Mouse (Mus musculus) kidney, embryonic 14.5 days (tissue): Measurements from ENCODE around the gene Ubash3b. TPM values are rescaled to one million over a fixed set of nuclear protein-coding genes. Genes with fewer than 3 reads are reported as not detected.

Source experiments
- ATAC-seq: fragments of 200-750 bp; cut with Nextera tagmentation; 2 replicates; pipeline ENCODE4 v1.8.0; 2017; ENCODE audit warnings: moderate number of reproducible peaks, mild to moderate bottlenecking, moderate TSS enrichment, moderate library complexity; ENCODE audit not compliant: low FRiP score, low TSS enrichment
- H3K27ac ChIP-seq: fragments of 300-500 bp; sonication (generic); 2 replicates; pipeline ENCODE4 v1.5.1; 2014; ENCODE audit warnings: low read depth, mild to moderate bottlenecking, low read length, moderate library complexity, mixed read lengths
- H3K27me3 ChIP-seq: fragments of 300-500 bp; sonication (generic); 2 replicates; pipeline ENCODE4 v1.6.1; 2014; ENCODE audit warnings: mild to moderate bottlenecking, low read length; ENCODE audit not compliant: control insufficient read depth, insufficient read depth
- H3K36me3 ChIP-seq: fragments of 300-500 bp; sonication (generic); 2 replicates; pipeline ENCODE4 v1.6.1; 2014; ENCODE audit warnings: low read length, mixed read lengths; ENCODE audit not compliant: control insufficient read depth, insufficient read depth
- H3K4me1 ChIP-seq: fragments of 300-500 bp; sonication (generic); 2 replicates; pipeline ENCODE4 v1.6.1; 2014; ENCODE audit warnings: low read length, mixed read lengths; ENCODE audit not compliant: control insufficient read depth, insufficient read depth
- H3K4me2 ChIP-seq: fragments of 300-500 bp; sonication (generic); replicated peaks from 2 replicates; pipeline ENCODE4 v1.6.1; 2014; ENCODE audit warnings: low read depth, mild to moderate bottlenecking, low read length
- H3K4me3 ChIP-seq: fragments of 300-500 bp; sonication (generic); 2 replicates; pipeline ENCODE4 v1.5.1; 2014; ENCODE audit warnings: mild to moderate bottlenecking, low read length
- H3K9ac ChIP-seq: fragments of 300-500 bp; sonication (generic); 2 replicates; pipeline ENCODE4 v1.6.1; 2014; ENCODE audit warnings: low read depth, mild to moderate bottlenecking, low read length, moderate library complexity
- H3K9me3 ChIP-seq: fragments of 300-500 bp; sonication (generic); 2 replicates; pipeline ENCODE4 v1.6.1; 2016; ENCODE audit warnings: low read length; ENCODE audit not compliant: control insufficient read depth
- WGBS: fragments of 180-500 bp; shearing (Covaris S2); extraction: QIAGEN DNeasy Blood & Tissue Kit; methylation state at CpG from one replicate; pipeline ENCODE4 v1.1.7; 2014; 5-methylcytosine and 5-hydroxymethylcytosine counted together
- polyA plus RNA-seq: library from polyadenylated mRNA; unstranded; fragments of >200 nt; fragmentation: Nextera tagmentation; extraction: Ambion mirVana; gene quantifications from 2 replicates; pipeline ENCODE4 v1.2.1, GENCODE M21; 2014

Gene Ubash3b
- polyA plus RNA-seq, 1 experiment from 2014 or later: 9.3 TPM

DNA sequence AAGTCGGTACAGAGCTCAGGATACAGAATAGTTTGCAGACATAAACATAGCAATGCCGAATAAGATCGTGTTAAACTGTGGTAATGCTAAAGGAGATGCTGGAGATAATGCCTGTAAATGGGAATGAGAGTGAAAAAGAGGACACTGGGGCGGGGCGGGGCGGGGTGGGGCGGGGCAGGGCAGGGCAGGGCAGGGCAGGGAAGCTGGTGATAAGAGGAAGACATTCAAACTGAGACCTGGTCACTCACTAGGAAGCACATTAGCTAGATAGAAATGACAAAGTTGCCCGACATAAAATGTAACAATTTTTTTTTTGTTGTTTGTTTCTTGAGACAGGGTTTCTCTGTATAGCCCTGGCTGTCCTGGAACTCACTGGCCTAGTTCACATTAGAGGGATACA, 10.9 kb upstream of the Ubash3b start:
- Histone ChIP-seq H3K27me3 (no peaks in the 10 kb centered on the region), H3K4me1 (no peaks in the 10 kb centered on the region), H3K4me2 (no peak overlapping the region), H3K4me3 (no peak overlapping the region), H3K9me3 (no peaks in the 10 kb centered on the region), H3K9ac (no peak overlapping the region), H3K36me3 (no peaks in the 10 kb centered on the region), H3K27ac (no peak overlapping the region)
- WGBS: 80% methylated on average over 8 of the region's 8 CpGs
- ATAC-seq: no peak

DNA sequence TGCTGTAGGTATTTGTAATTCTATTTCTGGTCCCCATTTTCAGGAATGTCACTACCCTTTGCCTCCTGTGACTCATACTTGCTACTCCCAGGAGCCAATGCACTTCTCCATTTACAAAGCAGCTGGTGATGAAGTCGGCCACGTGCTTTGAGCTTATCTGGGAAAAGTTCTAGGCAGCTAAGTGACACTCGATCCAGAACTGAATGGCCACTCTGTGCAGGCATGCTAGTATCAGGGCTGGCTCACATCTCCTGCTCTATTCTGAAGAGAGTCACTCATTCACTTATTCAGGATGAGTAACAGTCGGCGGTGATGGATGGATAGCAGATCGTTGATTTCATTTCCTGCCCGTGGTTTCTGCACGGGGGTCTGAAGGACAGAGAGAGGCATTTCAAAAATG, 8.5 kb upstream of the Ubash3b start:
- H3K9ac ChIP-seq: no peak overlapping the region
- H3K4me2 ChIP-seq: no peak overlapping the region
- WGBS: 43% methylated on average over 8 of the region's 8 CpGs

DNA sequence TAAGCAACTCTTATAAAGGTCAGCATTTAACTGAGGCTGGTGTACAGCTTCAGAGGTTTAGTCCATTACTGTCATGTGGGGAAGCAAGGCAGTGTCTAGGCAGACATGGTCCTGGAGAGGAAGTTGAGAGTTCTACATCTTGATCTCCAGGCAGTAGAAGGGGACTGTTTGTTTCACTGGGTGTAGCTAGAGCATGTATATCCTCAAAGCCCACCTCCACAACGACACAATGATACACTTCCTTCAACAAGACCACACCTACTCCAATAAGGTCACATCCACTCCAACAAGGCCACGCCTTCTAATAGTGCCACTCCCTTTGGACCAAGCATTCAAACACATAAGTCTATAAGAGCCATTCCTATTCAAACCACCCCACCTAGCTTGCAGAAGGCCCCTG, 7.2 kb upstream of the Ubash3b start:
- no peak for ATAC-seq
- 80% methylated on average over 2 of the region's 2 CpGs for WGBS
- H3K9ac ChIP-seq: no peak overlapping the region
- H3K27ac ChIP-seq: no peak overlapping the region
- no peak overlapping the region for H3K4me3 ChIP-seq
- no peaks in the 10 kb centered on the region for H3K4me1 ChIP-seq
- no peak overlapping the region for H3K4me2 ChIP-seq
- H3K9me3 ChIP-seq: no peaks in the 10 kb centered on the region
- no peaks in the 10 kb centered on the region for H3K36me3 ChIP-seq
- no peaks in the 10 kb centered on the region for H3K27me3 ChIP-seq

More for the DNA sequence above, 8.5 kb upstream of the Ubash3b start:
- H3K9me3 ChIP-seq: no peaks in the 10 kb centered on the region
- H3K36me3 ChIP-seq: no peaks in the 10 kb centered on the region
- no peaks in the 10 kb centered on the region for H3K4me1 ChIP-seq
- ATAC-seq: no peak
- H3K27me3 ChIP-seq: no peaks in the 10 kb centered on the region
- H3K27ac ChIP-seq: no peak overlapping the region
- no peak overlapping the region for H3K4me3 ChIP-seq

DNA sequence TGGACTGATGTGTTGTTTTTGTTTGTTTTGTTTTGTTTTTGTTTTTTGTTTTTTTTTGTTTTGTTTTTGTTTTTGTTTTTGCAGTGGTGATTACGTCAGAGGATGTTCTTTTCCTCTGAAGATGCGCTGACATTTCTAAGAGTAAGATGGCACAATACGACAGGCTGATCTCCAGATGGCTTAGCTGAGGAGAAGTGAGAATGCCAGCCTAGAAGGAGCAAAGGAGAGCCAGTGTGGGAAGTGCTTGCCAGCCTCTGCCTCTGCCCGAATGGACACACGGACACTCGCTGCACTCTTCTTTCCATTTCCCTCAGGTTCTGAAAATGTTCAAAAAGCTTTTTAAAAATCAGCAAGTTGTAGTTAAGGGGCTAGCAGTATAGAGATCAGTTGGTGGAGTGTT, 6.7 kb upstream of the Ubash3b start:
- 93% methylated on average over 6 of the region's 6 CpGs for WGBS
- Histone ChIP-seq H3K9me3 (no peaks in the 10 kb centered on the region), H3K9ac (no peak overlapping the region), H3K4me3 (no peak overlapping the region), H3K27ac (no peak overlapping the region), H3K36me3 (no peaks in the 10 kb centered on the region), H3K4me1 (no peaks in the 10 kb centered on the region), H3K4me2 (no peak overlapping the region), H3K27me3 (no peaks in the 10 kb centered on the region)
- ATAC-seq: no peak

DNA sequence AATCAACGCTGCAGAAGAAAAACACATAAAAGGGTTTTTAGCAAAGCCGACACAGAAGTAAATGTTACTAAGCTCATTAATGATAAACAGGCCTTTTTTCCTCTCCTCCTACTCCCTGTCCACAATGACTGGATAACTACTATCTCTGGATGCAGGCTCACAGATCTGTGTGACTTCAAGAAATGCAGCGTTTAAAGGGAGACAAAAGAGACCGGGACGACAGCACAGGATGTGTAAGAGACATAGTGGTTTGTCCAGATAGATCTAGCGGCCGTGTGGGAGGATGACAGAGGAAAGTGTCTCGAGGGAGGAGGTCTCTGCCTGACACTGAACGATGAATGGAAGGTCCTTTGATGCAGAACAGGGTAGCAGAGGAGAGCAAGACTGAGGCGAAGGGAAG, 5.4 kb upstream of the Ubash3b start:
- 21% methylated on average over 10 of the region's 10 CpGs for WGBS
- H3K4me3 ChIP-seq: no peak overlapping the region
- no peaks in the 10 kb centered on the region for H3K9me3 ChIP-seq
- no peaks in the 10 kb centered on the region for H3K4me1 ChIP-seq
- H3K36me3 ChIP-seq: no peaks in the 10 kb centered on the region
- ATAC-seq: no peak
- H3K9ac ChIP-seq: no peak overlapping the region
- H3K27me3 ChIP-seq: no peaks in the 10 kb centered on the region
- H3K27ac ChIP-seq: no peak overlapping the region
- no peak overlapping the region for H3K4me2 ChIP-seq

DNA sequence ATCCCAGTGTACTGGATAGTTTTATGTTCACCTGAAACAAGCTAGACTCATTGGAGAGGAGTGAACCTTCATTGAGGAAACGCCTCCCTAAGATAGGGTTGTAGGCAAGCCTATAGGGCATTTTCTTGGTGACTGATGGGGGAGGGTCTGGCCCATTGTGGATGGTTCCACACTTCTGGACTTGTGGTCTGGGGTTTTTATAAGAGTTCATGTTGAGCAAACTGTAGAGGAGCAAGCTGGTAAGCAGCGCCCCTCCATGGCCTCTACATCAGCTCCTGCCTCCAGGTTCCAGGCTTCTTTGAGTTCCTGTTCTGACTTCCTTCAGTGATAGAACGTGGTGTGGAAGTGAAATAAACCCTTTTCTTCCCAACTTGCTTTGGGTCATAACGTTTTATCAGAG, 866 bp upstream of the Ubash3b start:
- Histone ChIP-seq H3K4me3 (no peak overlapping the region), H3K36me3 (no peaks in the 10 kb centered on the region), H3K27me3 (no peaks in the 10 kb centered on the region; the same call in 1 of the 2 replicates), H3K4me2 (no peak overlapping the region), H3K27ac (no peak overlapping the region), H3K9ac (no peak overlapping the region), H3K9me3 (no peaks in the 10 kb centered on the region), H3K4me1 (no peaks in the 10 kb centered on the region)
- 80% methylated on average over 4 of the region's 4 CpGs for WGBS
- no peak for ATAC-seq

DNA sequence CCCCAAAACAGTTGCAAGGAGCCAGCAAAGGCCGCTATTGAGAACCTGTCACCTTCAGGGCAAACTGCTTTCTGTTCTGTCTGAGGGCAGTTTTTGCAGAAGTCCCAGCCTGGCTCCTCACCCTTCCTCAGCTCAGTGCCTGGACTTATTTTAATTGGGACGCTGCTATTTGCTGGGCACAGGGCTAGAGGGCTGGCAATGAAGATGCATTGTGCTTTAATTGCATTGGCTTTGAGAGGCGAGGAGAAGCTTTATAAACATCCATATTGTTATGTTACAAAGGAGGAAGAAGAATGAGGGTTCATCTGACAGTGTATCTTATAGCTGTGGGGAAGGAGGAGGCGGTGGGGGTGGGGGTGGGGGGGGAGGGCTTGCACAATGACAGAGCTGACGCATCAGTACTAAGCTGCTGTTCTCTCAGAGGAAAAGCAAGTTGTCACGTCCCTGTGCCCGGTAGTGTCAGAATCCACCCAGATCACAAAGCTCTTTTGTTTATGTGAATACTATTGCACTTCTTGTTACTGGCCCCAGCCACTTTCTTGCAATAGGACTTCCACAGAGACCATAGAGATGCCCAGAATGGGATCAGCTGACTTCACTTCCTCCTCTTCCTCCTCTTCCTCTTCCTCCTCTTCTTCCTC, 841 bp downstream of the Ubash3b start:
- Histone ChIP-seq H3K27me3 (peaks cover 4% of the 10 kb centered on the region; the same call in 1 of the 2 replicates), H3K4me1 (peaks cover 9% of the 10 kb centered on the region), H3K36me3 (no peaks in the 10 kb centered on the region), H3K4me3 (no peak overlapping the region), H3K4me2 (no peak overlapping the region), H3K27ac (no peak overlapping the region), H3K9ac (no peak overlapping the region), H3K9me3 (no peaks in the 10 kb centered on the region)
- 63% methylated on average over 7 of the region's 7 CpGs for WGBS
- ATAC-seq: no peak

DNA sequence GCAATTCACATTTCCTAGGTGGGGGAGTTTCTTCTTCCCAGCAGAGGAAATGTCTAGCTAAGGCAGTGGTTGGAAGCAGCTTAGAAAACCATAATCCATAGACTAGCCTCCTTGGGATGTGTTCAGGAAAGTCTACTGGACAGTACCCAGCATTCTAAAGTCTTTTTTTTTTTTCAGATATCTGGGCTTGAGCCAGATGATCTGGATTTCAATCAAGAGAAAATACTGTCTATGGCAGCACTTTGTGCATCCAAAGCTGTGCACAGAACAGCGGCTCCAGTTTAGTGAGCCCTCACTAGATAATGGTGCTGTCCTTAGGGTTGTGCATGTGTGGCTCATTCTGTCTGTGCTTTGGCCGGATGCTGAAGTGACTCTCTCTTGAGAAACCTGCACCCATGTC, 2.3 kb downstream of the Ubash3b start:
- H3K4me2 ChIP-seq: no peak overlapping the region
- WGBS: 84% methylated on average over 2 of the region's 2 CpGs
- peaks cover 11% of the 10 kb centered on the region for H3K4me1 ChIP-seq
- no peaks in the 10 kb centered on the region for H3K9me3 ChIP-seq
- H3K27ac ChIP-seq: no peak overlapping the region
- H3K36me3 ChIP-seq: no peaks in the 10 kb centered on the region
- no peak overlapping the region for H3K9ac ChIP-seq
- no peak for ATAC-seq
- no peak overlapping the region for H3K4me3 ChIP-seq
- peaks cover 4% of the 10 kb centered on the region; the same call in 1 of the 2 replicates for H3K27me3 ChIP-seq

DNA sequence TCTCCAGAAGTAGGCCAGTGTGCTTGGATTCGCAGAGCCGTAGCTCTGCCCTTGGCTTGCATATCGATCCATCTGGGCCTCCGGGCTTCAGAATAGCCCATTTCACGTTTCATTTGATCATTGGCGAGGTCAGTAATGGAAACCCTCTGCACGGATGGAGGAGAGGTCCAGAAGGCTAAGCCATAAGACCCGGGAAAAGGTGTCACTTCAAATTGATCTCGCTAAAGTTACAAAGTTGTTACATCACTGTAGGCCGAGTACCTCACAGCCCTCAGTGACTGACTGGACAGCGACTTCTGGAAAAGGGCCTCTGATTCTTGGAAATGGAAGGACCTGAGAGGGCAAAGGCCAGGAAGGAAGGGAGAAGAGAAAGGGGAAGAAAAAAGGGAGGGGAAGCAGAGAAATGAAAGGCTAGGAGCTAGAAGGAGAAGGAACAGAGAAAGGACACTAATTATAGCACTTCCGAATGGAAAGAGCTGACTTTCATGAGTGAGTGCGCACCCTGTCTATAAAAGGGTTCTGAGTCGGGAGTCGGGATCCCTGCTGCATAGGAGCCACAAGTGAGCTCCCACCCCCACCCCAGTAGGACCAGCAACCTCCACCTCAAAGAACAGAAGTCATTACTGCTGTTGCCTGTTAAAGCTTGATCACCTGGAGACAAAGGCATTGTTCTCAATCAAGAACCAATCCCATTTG, 3.5 kb downstream of the Ubash3b start:
- Histone ChIP-seq H3K4me3 (peak overlapping the region; percentile 85), H3K4me2 (peak overlapping the region; percentile 82), H3K36me3 (no peaks in the 10 kb centered on the region), H3K9me3 (no peaks in the 10 kb centered on the region), H3K4me1 (peaks cover 20% of the 10 kb centered on the region), H3K27me3 (peaks cover 4% of the 10 kb centered on the region; the same call in 1 of the 2 replicates), H3K9ac (no peak overlapping the region), H3K27ac (no peak overlapping the region)
- ATAC-seq: no peak
- 16% methylated on average over 15 of the region's 15 CpGs for WGBS
